Mouse (Mus musculus): ENCODE data around the gene Insm1. TPM values are rescaled to one million over a fixed set of nuclear protein-coding genes. Genes with fewer than 3 reads are reported as not detected.

Gene Insm1
- polyA plus RNA-seq, 1 experiment from 2014 or later, result not detected

- peak overlapping the region; percentile 94 for H3K4me2 ChIP-seq (ENCODE audit: low read length)
- H3K9me3 ChIP-seq (ENCODE audit: control insufficient read depth, low read length), result no peaks in the 10 kb centered on the region
- WGBS, result 2% methylated on average over 24 of the region's 24 CpGs
- H3K27ac ChIP-seq (replicated peaks in 1 of 2; ENCODE audit: control insufficient read depth in 1 of 2, insufficient read depth in 1 of 2, low read depth in 2 of 2, low read length in 2 of 2), result no peak overlapping the region
- peaks cover 91% of the 10 kb centered on the region for H3K27me3 ChIP-seq (ENCODE audit: control insufficient read depth, insufficient read depth, low read length)
- H3K36me3 ChIP-seq (ENCODE audit: control insufficient read depth, insufficient read depth, low read length), result no peaks in the 10 kb centered on the region
- H3K4me1 ChIP-seq (ENCODE audit: control insufficient read depth in 2 of 2, insufficient read depth in 2 of 2, low read length in 2 of 2), result peaks cover 15 to 44% of the 10 kb centered on the region in 2 experiments
- no peak overlapping the region for H3K9ac ChIP-seq (ENCODE audit: low read length)
- ATAC-seq (ENCODE audit: insufficient number of reproducible peaks, insufficient read depth, low FRiP score, low read depth), result no peak
- H3K4me3 ChIP-seq (ENCODE audit: control insufficient read depth in 1 of 2, insufficient read depth in 1 of 2, low read depth in 1 of 2, low read length in 2 of 2), result peak overlapping the region in 1 of 2 experiments; percentile 52; a peak in 1 of 4 replicates
These were observed 1.1 kb upstream of the Insm1 start for GRCm38 (mm10) chr2:146220591-146221075.

DNA sequence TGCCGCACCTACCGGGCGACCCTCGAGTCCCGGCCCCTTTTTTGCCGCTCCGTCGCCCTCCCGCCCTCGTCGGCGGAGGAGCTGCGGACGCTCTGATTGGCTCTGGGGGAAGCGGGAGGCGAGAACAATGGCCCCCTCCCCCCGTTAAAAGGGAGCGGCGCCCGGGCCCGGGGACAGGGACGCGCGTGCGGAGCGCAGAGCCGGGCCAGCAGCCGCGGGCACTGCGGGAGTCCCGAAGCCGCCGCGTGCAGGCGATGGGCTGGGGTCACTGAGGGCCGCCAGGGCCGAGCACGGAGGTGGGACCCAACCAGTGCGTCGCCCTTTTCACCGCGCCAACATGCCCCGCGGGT is 183 bp downstream of the Insm1 start:
- no peaks in the 10 kb centered on the region for H3K9me3 ChIP-seq (ENCODE audit: control insufficient read depth, low read length)
- H3K27ac ChIP-seq (replicated peaks in 1 of 2; ENCODE audit: control insufficient read depth in 1 of 2, insufficient read depth in 1 of 2, low read depth in 2 of 2, low read length in 2 of 2), result no peak overlapping the region
- under 1% methylated on average over 44 of the region's 44 CpGs for WGBS
- H3K36me3 ChIP-seq (ENCODE audit: control insufficient read depth, insufficient read depth, low read length), result no peaks in the 10 kb centered on the region
- H3K4me2 ChIP-seq (ENCODE audit: low read length), result peak overlapping the region; percentile 94
- peak overlapping the region; percentile 46 to 52 for H3K4me3 ChIP-seq (ENCODE audit: control insufficient read depth in 1 of 2, insufficient read depth in 1 of 2, low read depth in 1 of 2, low read length in 2 of 2)
- ATAC-seq (ENCODE audit: insufficient number of reproducible peaks, insufficient read depth, low FRiP score, low read depth), result 0 out of 2 replicates have a peak, but pooled peaks have one; percentile 5
- peaks cover 15 to 44% of the 10 kb centered on the region in 2 experiments for H3K4me1 ChIP-seq (ENCODE audit: control insufficient read depth in 2 of 2, insufficient read depth in 2 of 2, low read length in 2 of 2)
- H3K27me3 ChIP-seq (ENCODE audit: control insufficient read depth, insufficient read depth, low read length), result peaks cover 93% of the 10 kb centered on the region
- H3K9ac ChIP-seq (ENCODE audit: low read length), result no peak overlapping the region

GRCm38 (mm10) chr2:146222279-146223175 is 806 bp downstream of the Insm1 start:
- Histone ChIP-seq H3K4me3 (ENCODE audit: control insufficient read depth in 1 of 2, insufficient read depth in 1 of 2, low read depth in 1 of 2, low read length in 2 of 2) (peak overlapping the region; percentile 46 to 52), H3K27me3 (ENCODE audit: control insufficient read depth, insufficient read depth, low read length) (peaks cover 97% of the 10 kb centered on the region), H3K4me2 (ENCODE audit: low read length) (peak overlapping the region; percentile 94), H3K9ac (ENCODE audit: low read length) (no peak overlapping the region), H3K36me3 (ENCODE audit: control insufficient read depth, insufficient read depth, low read length) (no peaks in the 10 kb centered on the region), H3K27ac (replicated peaks in 1 of 2; ENCODE audit: control insufficient read depth in 1 of 2, insufficient read depth in 1 of 2, low read depth in 2 of 2, low read length in 2 of 2) (no peak overlapping the region), H3K4me1 (ENCODE audit: control insufficient read depth in 2 of 2, insufficient read depth in 2 of 2, low read length in 2 of 2) (peaks cover 10 to 40% of the 10 kb centered on the region in 2 experiments), H3K9me3 (ENCODE audit: control insufficient read depth, low read length) (no peaks in the 10 kb centered on the region)
- ATAC-seq (ENCODE audit: insufficient number of reproducible peaks, insufficient read depth, low FRiP score, low read depth), result no peak
- WGBS, result under 1% methylated on average over 98 of the region's 133 CpGs

DNA sequence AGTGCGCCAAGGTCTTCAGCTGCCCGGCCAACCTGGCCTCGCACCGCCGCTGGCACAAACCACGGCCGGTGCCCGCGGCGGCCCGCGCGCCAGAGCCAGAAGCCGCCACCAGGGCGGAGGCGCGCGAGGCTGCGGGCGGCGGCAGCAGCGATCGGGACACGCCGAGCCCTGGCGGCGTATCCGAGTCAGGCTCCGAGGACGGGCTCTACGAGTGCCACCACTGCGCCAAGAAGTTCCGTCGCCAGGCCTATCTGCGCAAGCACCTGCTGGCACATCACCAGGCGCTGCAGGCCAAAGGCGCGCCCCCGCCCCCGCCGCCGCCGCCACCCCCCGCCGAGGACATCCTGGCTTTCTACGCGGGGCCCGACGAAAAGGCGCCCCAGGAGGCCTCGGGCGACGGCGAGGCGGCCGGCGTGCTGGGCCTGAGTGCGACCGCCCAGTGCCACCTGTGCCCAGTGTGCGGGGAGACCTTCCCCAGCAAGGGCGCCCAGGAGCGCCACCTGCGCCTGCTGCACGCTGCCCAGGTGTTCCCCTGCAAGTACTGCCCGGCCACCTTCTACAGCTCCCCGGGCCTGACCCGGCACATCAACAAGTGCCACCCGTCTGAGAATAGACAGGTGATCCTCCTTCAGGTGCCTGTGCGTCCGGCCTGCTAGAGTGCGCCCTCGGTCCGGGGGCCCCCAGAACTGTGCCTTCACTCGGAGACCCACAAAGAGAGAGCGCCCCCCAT is 1.6 kb downstream of the Insm1 start:
- Histone ChIP-seq H3K9me3 (ENCODE audit: control insufficient read depth, low read length) (no peaks in the 10 kb centered on the region), H3K9ac (ENCODE audit: low read length) (no peak overlapping the region), H3K27me3 (ENCODE audit: control insufficient read depth, insufficient read depth, low read length) (peaks cover 97% of the 10 kb centered on the region), H3K36me3 (ENCODE audit: control insufficient read depth, insufficient read depth, low read length) (no peaks in the 10 kb centered on the region), H3K4me1 (ENCODE audit: control insufficient read depth in 2 of 2, insufficient read depth in 2 of 2, low read length in 2 of 2) (peaks cover 2 to 32% of the 10 kb centered on the region in 2 experiments; a peak in 3 of 4 replicates), H3K4me2 (ENCODE audit: low read length) (peak overlapping the region; percentile 94), H3K4me3 (ENCODE audit: control insufficient read depth in 1 of 2, insufficient read depth in 1 of 2, low read depth in 1 of 2, low read length in 2 of 2) (peak overlapping the region; percentile 46 to 52), H3K27ac (replicated peaks in 1 of 2; ENCODE audit: control insufficient read depth in 1 of 2, insufficient read depth in 1 of 2, low read depth in 2 of 2, low read length in 2 of 2) (no peak overlapping the region)
- no peak for ATAC-seq (ENCODE audit: insufficient number of reproducible peaks, insufficient read depth, low FRiP score, low read depth)
- WGBS, result 1% methylated on average over 69 of the region's 75 CpGs

GRCm38 (mm10) chr2:146224141-146224540 is 2.4 kb downstream of the Insm1 start:
- no peak overlapping the region for H3K4me3 ChIP-seq (ENCODE audit: control insufficient read depth in 1 of 2, insufficient read depth in 1 of 2, low read depth in 1 of 2, low read length in 2 of 2)
- WGBS, result 18% methylated on average over 7 of the region's 7 CpGs
- H3K9ac ChIP-seq (ENCODE audit: low read length), result no peak overlapping the region
- peaks cover 0 to 28% of the 10 kb centered on the region in 2 experiments; a peak in 3 of 4 replicates for H3K4me1 ChIP-seq (ENCODE audit: control insufficient read depth in 2 of 2, insufficient read depth in 2 of 2, low read length in 2 of 2)
- H3K9me3 ChIP-seq (ENCODE audit: control insufficient read depth, low read length), result no peaks in the 10 kb centered on the region
- no peaks in the 10 kb centered on the region for H3K36me3 ChIP-seq (ENCODE audit: control insufficient read depth, insufficient read depth, low read length)
- ATAC-seq (ENCODE audit: insufficient number of reproducible peaks, insufficient read depth, low FRiP score, low read depth), result no peak
- H3K27ac ChIP-seq (replicated peaks in 1 of 2; ENCODE audit: control insufficient read depth in 1 of 2, insufficient read depth in 1 of 2, low read depth in 2 of 2, low read length in 2 of 2), result no peak overlapping the region
- no peak overlapping the region for H3K4me2 ChIP-seq (ENCODE audit: low read length)
- H3K27me3 ChIP-seq (ENCODE audit: control insufficient read depth, insufficient read depth, low read length), result peaks cover 98% of the 10 kb centered on the region

DNA sequence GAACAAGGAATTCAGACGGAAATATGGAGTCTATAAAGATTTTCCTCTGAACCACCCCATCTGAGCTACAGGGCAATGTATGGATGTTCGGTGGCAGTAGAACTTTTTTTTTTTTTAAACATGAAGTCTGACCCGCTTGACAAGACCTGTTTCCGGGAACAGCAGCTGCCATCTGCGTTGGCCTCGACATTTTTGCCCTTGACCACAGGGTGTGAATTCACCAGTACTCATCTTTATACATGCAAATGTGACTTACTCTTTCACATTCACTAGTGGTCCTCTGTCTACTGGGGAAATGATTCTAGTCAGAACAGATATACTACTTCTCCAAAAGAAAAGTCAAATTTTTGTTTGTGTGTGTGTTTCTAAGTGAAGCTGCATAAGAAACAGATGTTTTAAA is 4.1 kb downstream of the Insm1 start:
- Histone ChIP-seq H3K9ac (ENCODE audit: low read length) (no peak overlapping the region), H3K4me2 (ENCODE audit: low read length) (no peak overlapping the region), H3K9me3 (ENCODE audit: control insufficient read depth, low read length) (no peaks in the 10 kb centered on the region), H3K4me1 (ENCODE audit: control insufficient read depth in 2 of 2, insufficient read depth in 2 of 2, low read length in 2 of 2) (peaks cover 0 to 27% of the 10 kb centered on the region in 2 experiments; a peak in 3 of 4 replicates), H3K27me3 (ENCODE audit: control insufficient read depth, insufficient read depth, low read length) (peaks cover 84% of the 10 kb centered on the region), H3K36me3 (ENCODE audit: control insufficient read depth, insufficient read depth, low read length) (no peaks in the 10 kb centered on the region), H3K4me3 (ENCODE audit: control insufficient read depth in 1 of 2, insufficient read depth in 1 of 2, low read depth in 1 of 2, low read length in 2 of 2) (no peak overlapping the region), H3K27ac (replicated peaks in 1 of 2; ENCODE audit: control insufficient read depth in 1 of 2, insufficient read depth in 1 of 2, low read depth in 2 of 2, low read length in 2 of 2) (no peak overlapping the region)
- WGBS, result 17% methylated on average over 6 of the region's 6 CpGs
- no peak for ATAC-seq (ENCODE audit: insufficient number of reproducible peaks, insufficient read depth, low FRiP score, low read depth)

GRCm38 (mm10) chr2:146226484-146226883 is 4.8 kb downstream of the Insm1 start:
- H3K4me3 ChIP-seq (ENCODE audit: control insufficient read depth in 1 of 2, insufficient read depth in 1 of 2, low read depth in 1 of 2, low read length in 2 of 2), result no peak overlapping the region
- H3K9me3 ChIP-seq (ENCODE audit: control insufficient read depth, low read length), result no peaks in the 10 kb centered on the region
- ATAC-seq (ENCODE audit: insufficient number of reproducible peaks, insufficient read depth, low FRiP score, low read depth), result no peak
- 5% methylated on average over 9 of the region's 9 CpGs for WGBS
- H3K4me2 ChIP-seq (ENCODE audit: low read length), result no peak overlapping the region
- peaks cover 78% of the 10 kb centered on the region for H3K27me3 ChIP-seq (ENCODE audit: control insufficient read depth, insufficient read depth, low read length)
- no peak overlapping the region for H3K27ac ChIP-seq (replicated peaks in 1 of 2; ENCODE audit: control insufficient read depth in 1 of 2, insufficient read depth in 1 of 2, low read depth in 2 of 2, low read length in 2 of 2)
- no peaks in the 10 kb centered on the region for H3K36me3 ChIP-seq (ENCODE audit: control insufficient read depth, insufficient read depth, low read length)
- no peak overlapping the region for H3K9ac ChIP-seq (ENCODE audit: low read length)
- peaks cover 0 to 20% of the 10 kb centered on the region in 2 experiments; a peak in 3 of 4 replicates for H3K4me1 ChIP-seq (ENCODE audit: control insufficient read depth in 2 of 2, insufficient read depth in 2 of 2, low read length in 2 of 2)

All from heart, embryonic 14.5 days (tissue).